Comparison of ENCODE assay signal across 12 mouse cellular contexts in genomic region chr17:64214599-64214998, GRCm38 (mm10).
DNase-seq lines count a peak whose midpoint lies in the region; ATAC-seq and TF ChIP-seq lines count a peak whose summit lies in the region.
"Had no signal": no experiment of that assay in that cellular context is flagged by ENCODE, and none has a peak within 500 bp of the region (broad histone marks: within the 10 kb centered on the region; RNA-seq: fewer than 3 reads in every experiment).

No protein-coding gene starts in this region.

- 0 out of 2 replicates have a peak overlapping the region, but pooled peaks have one; percentile 21 for H3K27ac ChIP-seq in heart, adult 2 months
- peak overlapping the region; percentile 19; the same call in 1 of the 2 replicates for H3K27ac ChIP-seq in limb, embryonic 10.5 days
- H3K27ac ChIP-seq in thymus, adult 2 months (ENCODE audit: control insufficient read depth, insufficient read depth, low read length): no peak overlapping the region
- H3K27ac ChIP-seq: macrophage; neural tube, embryonic 12.5 days had no signal

- 17% methylated on average over 7 of the region's 7 CpGs for WGBS in heart, adult 2 months
- WGBS in limb, embryonic 10.5 days: 23% methylated on average over 7 of the region's 7 CpGs
- 84% methylated on average over 7 of the region's 7 CpGs for WGBS in thymus, adult 2 months

- H3K9me3 ChIP-seq in limb, embryonic 10.5 days (replicated peaks): no peaks in the 10 kb centered on the region
- H3K9me3 ChIP-seq: neural tube, embryonic 12.5 days had no signal

- TF ChIP-seq CTCF in Patski (IDR thresholded peaks at IDR 0.05): no peak
- TF ChIP-seq CTCF in heart, adult 2 months (IDR thresholded peaks at IDR 0.05): no peak
- TF ChIP-seq CTCF in thymus, adult 2 months (IDR thresholded peaks at IDR 0.05; ENCODE audit: borderline replicate concordance, control insufficient read depth, extremely low read depth, insufficient read depth, low read length, poor library complexity): no peak

- H3K4me3 ChIP-seq in heart, adult 2 months: no peak overlapping the region
- H3K4me3 ChIP-seq in limb, embryonic 10.5 days: no peak overlapping the region
- no peak overlapping the region for H3K4me3 ChIP-seq in thymus, adult 2 months (ENCODE audit: control insufficient read depth, insufficient read depth, low read length)
- H3K4me3 ChIP-seq: neural tube, embryonic 12.5 days had no signal

- H3K27me3 ChIP-seq in Patski: no peaks in the 10 kb centered on the region
- H3K27me3 ChIP-seq in heart, adult 2 months (ENCODE audit: control insufficient read depth, insufficient read depth, low read length): no peaks in the 10 kb centered on the region
- H3K27me3 ChIP-seq in limb, embryonic 10.5 days (ENCODE audit: low read depth, poor library complexity, severe bottlenecking): no peaks in the 10 kb centered on the region
- no peaks in the 10 kb centered on the region for H3K27me3 ChIP-seq in thymus, adult 2 months (ENCODE audit: control insufficient read depth, insufficient read depth, low read length)
- H3K27me3 ChIP-seq: neural tube, embryonic 12.5 days had no signal

- TF ChIP-seq POLR2A in heart, adult 2 months (IDR thresholded peaks at IDR 0.05; ENCODE audit: insufficient read depth, low read depth, low read length): no peak
- no peak for TF ChIP-seq POLR2A in thymus, adult 2 months (IDR thresholded peaks at IDR 0.05; ENCODE audit: control insufficient read depth, extremely low read depth, insufficient read depth, low read length, poor library complexity)

- in situ Hi-C loops in Patski (cut with MboI; ENCODE audit: low pct_unique_long_range_greater_than_20kb): no loop called here

- TF ChIP-seq EP300 in heart, adult 2 months (IDR thresholded peaks at IDR 0.05; ENCODE audit: insufficient read depth, low read depth, low read length): 0 out of 2 replicates have a peak, but pooled peaks have one; percentile 27

- CTCF ChIA-PET in Patski (lab: Charles Lee): interaction anchor here (1.0 to 1.1 kb wide), 2 partner anchors 14 to 411 kb away, joined by 4 to 5 read pairs; no protein-coding TSS in a partner anchor

- peaks cover 2% of the 10 kb centered on the region; the same call in 1 of the 2 replicates for H3K4me1 ChIP-seq in heart, adult 2 months (ENCODE audit: control insufficient read depth, insufficient read depth, low read length)
- peaks cover 31% of the 10 kb centered on the region for H3K4me1 ChIP-seq in limb, embryonic 10.5 days
- H3K4me1 ChIP-seq in thymus, adult 2 months (replicated peaks; ENCODE audit: control insufficient read depth, insufficient read depth, low read length): no peaks in the 10 kb centered on the region

- DNase-seq in adrenal gland, postnatal 14 days: peak; percentile 30
- DNase-seq in adrenal gland, postnatal 4 days (ENCODE audit: low spot score in 2 of 2): no peak
- no peak for DNase-seq in Patski (ENCODE audit: low read depth, low spot score)
- peak; percentile 32 to 46 for DNase-seq in heart, adult 2 months
- peak; percentile 31 for DNase-seq in limb, embryonic 10.5 days (ENCODE audit: low spot score)
- no peak for DNase-seq in frontal cortex, postnatal 36 days (ENCODE audit: low spot score in 2 of 2)
- no peak for DNase-seq in layer of hippocampus, postnatal 14 days (ENCODE audit: low spot score in 2 of 2)
- no peak for DNase-seq in thymus, adult 2 months
- DNase-seq: kidney, adult 18-20 months had no signal

- peak; percentile 39 for ATAC-seq in Patski
- ATAC-seq: forebrain, embryonic 16.5 days had no signal

- POLR2A ChIA-PET in Patski (lab: Charles Lee): interaction anchor here (0.7 kb wide), 1 partner anchor 14 kb away, joined by 3 read pairs; no protein-coding TSS in a partner anchor

- intact Hi-C loops in heart, adult 2 months (cut with DNase I): no loop called here

- H3K79me2 ChIP-seq in heart, adult 2 months (replicated peaks; ENCODE audit: control insufficient read depth, insufficient read depth, low read length): no peaks in the 10 kb centered on the region

- no peaks in the 10 kb centered on the region for H3K36me3 ChIP-seq in heart, adult 2 months (ENCODE audit: control insufficient read depth, insufficient read depth, low read length)
- H3K36me3 ChIP-seq in limb, embryonic 10.5 days: no peaks in the 10 kb centered on the region
- H3K36me3 ChIP-seq in thymus, adult 2 months (ENCODE audit: control insufficient read depth, insufficient read depth, low read length): no peaks in the 10 kb centered on the region
- H3K36me3 ChIP-seq: neural tube, embryonic 12.5 days had no signal

- no peak overlapping the region for H3K9ac ChIP-seq in heart, adult 2 months (ENCODE audit: low read depth, low read length)
- H3K9ac ChIP-seq: neural tube, embryonic 12.5 days had no signal

Comparison
In these comparisons a context has a peak if more than half of its experiments do, and no peak if none do; other contexts are left out.
1. DNase-seq: peak in adrenal gland, postnatal 14 days (single experiment), heart, adult 2 months (2 of 2) and limb, embryonic 10.5 days (single experiment); none in adrenal gland, postnatal 4 days (0 of 2), Patski (single experiment), frontal cortex, postnatal 36 days (0 of 2), layer of hippocampus, postnatal 14 days (0 of 2) and thymus, adult 2 months (single experiment).